Mouse (Mus musculus) mesoderm, embryonic 11.5 days (tissue): ENCODE results near the gene Plbd2.

ENCODE experiments used
- DNase-seq: peaks from one replicate; pipeline ENCODE4 v3.0.0-alpha.2; 2012; ENCODE audit warnings: low read depth, low spot score

Gene Plbd2

DNA sequence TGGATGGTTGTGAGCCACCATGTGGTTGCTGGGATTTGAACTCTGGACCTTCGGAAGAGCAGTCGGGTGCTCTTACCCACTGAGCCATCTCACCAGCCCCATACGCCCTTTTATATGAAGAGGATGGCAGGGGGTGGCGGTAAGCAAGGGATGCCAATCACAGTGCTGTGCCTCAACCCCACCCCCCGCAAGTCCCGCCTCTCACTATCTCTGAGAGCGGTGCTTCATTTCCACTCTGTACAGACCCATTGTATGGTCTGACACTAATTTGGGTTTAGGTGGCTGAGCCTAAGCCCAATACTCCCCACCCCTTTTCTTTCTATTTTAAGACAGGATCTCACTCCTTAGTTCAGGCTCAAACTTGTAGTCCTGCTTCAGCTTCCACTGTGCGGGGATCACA is 27.6 kb downstream of the Plbd2 start:
- no peak for DNase-seq

DNA sequence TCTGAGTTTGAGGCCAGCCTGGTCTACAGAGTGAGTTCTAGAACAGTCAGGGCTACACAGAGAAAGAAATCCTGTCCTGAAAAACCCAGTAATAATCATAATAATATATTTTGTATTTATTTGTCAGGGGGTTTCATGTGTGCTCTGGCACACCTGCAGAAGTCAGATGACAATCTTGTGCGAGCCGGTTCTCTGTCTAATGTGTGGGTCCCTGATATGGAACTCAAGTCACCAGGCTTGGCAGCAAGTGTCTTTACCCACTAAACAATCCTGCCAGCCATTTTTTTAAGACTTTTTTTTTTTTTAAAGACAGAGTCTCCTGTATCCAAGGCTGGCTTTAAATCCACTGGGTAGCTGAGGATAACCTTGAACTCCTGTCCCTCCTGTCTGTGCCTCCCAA is 30.1 kb downstream of the Plbd2 start:
- DNase-seq = no peak

DNA sequence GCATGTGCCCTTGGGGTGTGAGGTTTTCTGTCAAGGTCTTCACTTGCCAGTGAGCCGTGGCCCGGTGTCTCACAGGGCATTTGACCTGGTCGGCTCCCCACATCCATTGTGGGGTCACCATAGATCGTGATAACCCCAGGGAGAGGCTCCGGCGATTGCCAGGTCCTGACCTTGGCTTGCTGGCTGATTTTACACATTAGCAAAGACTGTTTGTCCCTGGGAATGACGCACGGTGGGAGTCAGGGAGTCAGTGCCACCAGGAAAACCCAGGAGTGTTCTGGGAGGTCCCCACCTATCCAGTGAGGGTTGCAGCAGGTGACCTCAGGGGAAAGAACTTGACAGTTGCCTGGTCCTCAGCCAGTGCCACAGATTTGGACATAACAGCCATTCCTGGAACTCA is 30.7 kb downstream of the Plbd2 start, which contains the start of gene Sdsl:
TSS of gene Sdsl (minus strand) at position 41 of the 400 bp plus-strand sequence.
- DNase-seq = no peak

DNA sequence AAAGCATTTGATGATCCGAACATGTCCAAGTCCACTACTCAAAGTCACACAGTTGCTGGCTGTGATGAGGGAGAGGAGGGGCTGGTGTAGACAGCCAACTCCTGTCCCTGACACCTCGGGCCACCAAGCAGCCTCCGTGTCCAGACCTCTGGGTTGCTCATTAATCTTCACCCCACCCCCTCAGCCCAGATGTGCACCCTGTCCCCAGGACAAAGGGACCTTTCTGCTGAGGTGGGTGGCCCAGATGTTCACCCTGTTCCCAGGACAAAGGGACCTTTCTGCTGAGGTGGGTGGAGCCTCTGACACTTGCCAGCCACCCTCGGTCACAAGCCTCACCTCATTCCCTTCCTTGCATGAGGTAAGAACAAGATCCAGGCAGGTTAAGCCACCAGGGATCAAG is 31.9 kb downstream of the Plbd2 start:
- no peak for DNase-seq

DNA sequence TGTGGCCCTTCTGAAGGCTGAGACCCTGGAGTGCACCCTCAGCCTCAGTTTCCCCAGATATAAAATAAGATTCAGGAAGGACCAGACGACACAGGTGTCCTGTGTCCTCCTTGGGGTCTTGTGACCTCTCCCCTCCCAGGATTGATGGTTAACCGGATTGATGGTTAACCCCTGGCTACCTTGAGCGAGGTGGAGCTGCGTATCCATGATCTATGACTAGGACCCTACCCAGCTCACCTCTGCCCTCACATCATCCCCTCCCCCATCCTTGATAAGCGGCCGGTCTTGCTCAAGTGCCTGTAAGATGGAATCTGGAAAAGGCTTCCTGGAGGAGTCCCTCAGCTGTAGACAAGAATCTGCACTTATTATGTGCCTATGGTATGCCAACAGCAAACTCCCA is 34.6 kb downstream of the Plbd2 start:
- DNase-seq = no peak

DNA sequence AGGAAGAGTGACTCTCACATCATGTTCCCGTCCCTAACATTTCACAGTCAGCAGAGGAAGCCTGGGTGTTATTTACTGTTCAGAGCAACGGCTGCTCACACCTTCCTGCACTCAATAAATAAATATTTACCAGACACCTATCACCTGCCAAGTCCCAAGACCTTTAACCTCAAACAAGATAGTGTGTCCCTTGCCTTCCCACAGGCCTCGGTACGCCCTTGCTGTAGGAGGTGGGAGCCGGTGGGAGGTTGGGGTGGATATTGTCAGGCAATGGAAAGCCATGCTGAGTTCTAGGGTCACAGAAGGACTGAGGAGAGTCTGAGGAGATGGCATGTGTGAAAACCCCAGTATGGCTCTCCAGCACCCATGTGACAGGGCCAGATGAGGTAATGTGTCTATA is 35.1 kb downstream of the Plbd2 start:
- DNase-seq = no peak

DNA sequence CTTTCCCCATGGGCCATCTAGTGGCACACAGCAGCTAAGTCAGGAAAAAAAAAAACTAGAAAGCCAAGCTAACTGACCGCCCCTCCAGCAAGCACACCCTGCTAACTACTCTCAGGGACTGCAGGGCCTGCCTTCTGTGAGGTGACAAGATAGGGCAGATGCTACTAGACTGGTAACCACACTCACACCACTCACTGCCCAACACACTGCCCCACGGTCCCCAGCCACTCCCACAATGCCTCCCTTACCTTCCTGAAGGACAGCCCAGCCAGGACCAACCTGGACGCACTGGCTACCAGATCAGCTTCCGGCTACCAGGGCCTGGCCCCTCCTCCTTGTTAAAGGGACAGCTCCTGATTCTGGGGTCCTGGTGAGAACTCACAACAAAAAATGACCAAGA is 36.4 kb downstream of the Plbd2 start:
- DNase-seq = no peak

DNA sequence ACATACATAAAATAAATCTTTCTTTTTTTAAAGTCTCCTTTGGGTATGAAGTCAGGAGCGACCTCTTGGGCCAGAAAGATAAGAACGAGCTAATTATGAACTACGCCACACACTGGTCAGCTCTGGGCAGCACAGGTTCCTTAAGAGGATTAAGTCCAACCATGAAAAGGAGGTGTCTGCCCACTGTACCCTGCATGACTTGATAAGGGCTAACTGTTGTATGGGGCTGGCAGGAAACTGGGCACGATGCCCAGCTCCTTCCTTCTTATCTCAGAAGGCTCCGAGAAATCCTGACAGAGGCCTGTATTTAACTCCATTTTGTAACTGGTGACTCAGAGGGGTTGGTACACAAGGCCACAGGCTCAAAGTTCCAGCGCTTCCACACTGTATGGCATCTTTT is 37.6 kb downstream of the Plbd2 start:
- DNase-seq = no peak

DNA sequence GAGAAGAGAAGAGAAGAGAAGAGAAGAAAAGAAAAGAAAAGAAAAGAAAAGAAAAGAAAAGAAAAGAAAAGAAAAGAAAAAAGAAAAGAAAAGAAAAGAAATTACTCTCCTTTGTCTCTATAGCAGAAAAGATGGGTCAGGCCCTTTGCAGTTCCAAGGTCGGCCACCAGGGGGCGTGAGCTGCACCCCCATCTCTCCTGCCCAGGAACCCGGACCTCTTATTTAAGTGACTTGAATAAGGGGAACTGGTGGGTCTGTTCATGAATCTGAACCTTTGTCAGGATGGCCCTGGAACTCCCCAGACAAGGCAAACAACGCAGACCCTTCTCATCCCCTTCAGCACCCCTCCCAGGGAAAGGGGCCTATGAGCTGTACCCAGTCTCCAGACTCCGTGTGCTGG is 38.4 kb downstream of the Plbd2 start:
- DNase-seq = no peak

DNA sequence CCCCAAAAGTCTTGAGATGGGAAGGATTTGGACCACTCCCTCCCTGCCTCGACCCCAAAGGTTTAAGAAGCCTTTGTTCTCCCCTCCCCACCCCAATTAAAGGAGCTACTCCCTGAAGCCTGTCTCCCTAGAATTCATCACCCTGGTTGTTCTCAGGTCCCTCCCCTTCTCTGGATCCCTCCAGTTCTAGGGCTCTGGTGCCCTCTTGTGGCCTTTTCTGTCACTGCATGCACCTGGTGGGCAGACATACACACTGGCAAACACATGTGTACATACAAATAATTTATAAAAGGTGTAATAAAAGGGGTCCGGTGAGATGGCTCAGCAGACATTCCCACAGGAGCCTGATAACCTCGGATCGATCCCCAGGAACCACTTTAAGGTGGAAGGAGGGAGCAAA is 39.1 kb downstream of the Plbd2 start:
- peak; percentile 35 for DNase-seq

DNA sequence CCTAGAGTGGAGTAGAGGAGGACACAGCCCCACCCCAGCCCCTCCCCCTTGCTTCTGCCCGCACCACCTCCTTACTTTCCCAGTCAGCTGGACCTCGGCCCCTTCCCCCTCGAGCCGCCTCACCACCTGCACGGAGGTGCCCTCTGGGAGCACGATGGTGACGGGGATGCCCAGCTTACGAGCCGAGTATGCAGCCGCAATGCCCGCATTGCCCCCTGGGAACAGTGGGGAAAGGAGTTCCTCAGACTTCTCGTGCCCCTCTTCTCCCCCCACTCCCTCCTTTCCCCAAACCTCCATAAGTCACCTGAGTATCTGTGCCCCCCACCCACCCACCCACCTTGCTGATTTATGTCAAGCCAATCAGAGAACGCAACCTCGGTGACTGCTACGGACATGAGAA is 41.5 kb downstream of the Plbd2 start:
- DNase-seq = no peak

DNA sequence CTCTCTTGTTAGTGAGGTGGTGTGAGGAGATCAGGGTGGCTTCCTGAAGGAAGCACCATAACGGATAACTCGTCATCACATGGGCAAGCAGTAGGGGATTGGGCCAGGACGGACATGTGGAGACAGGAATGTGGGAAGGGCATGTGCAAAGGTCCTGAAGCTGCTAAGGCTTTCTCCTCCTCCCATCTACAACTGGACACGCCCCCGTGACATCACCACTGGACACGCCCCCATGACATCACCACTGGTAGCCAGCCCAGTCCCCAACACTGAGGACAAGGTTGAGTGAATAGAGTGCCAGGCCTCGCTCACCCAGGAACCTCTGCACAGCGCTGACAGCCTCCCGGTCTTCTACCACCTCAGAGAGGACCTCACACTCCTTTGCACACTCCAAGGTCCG is 44.3 kb downstream of the Plbd2 start:
- no peak for DNase-seq

DNA sequence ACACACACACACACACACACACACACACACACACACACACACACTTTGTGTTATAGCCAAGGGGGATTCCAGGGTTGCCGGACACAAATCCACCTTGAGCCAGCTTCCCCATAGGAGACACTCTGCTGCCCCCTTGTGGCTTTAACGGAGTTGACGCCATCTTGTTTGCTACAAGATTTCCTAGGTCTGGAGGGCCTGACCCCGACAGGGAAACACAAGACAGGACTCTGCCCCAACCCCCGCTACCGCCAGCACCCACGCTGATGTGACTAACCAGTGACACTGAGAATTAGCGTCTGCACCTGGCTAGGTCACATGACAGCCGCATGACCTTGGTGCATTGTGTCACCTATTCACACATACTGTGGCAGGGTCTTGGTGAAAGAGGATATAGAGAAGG is 45.8 kb downstream of the Plbd2 start:
- DNase-seq = peak; percentile 90

DNA sequence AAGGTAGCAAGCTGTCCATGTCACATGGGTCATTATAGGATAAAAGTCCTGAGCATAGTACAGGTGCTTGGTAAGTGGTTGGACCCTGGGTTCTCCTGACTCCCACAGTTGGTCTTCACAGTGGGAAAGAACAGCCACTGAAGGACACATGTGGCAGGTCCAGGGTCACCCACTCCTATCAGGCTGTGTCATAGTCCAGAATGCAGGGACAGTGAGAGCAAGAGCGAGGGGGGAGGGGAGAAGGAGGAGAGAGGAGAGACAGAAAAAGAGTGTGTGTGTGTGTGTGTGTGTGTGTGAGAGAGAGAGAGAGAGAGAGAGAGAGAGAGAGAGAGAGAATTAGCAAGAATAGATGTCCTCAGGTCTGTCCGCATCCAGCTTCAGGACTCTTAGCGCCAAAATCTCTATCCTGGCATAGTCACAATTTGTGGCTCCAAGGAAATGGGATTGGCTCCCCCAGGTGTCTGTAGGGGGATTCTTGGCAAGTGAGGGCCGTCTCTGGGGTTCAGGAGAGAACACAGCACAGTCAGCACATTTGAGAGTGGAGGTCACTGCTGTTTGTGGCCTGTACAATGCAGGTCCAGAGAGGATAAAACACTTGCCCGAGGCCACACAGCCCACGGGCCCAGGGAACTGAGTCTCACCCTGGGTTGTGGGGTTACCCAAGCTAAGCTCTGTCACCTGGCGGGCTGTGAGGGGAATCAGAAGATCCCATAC is 46.4 kb downstream of the Plbd2 start:
- DNase-seq = no peak

DNA sequence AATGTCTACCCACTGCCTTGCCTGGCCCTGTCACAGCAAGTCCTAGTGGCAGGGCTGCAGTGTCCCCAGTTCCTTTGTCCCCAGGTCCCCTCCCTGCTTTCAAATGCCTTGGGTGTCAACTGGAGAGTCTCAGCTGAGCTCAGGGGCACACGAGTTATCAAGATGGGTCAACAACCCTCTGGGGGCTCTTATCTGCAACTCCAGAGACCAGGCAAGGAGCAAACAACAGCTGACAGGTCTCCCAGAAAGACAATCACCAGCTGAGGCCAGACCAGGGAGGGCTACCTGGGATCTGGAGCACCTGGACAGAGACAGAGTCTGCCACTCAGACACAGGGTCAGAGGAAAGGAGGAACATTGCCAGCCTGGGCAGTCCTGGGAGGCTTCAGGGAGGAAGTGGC is 47.2 kb downstream of the Plbd2 start:
- DNase-seq = no peak

DNA sequence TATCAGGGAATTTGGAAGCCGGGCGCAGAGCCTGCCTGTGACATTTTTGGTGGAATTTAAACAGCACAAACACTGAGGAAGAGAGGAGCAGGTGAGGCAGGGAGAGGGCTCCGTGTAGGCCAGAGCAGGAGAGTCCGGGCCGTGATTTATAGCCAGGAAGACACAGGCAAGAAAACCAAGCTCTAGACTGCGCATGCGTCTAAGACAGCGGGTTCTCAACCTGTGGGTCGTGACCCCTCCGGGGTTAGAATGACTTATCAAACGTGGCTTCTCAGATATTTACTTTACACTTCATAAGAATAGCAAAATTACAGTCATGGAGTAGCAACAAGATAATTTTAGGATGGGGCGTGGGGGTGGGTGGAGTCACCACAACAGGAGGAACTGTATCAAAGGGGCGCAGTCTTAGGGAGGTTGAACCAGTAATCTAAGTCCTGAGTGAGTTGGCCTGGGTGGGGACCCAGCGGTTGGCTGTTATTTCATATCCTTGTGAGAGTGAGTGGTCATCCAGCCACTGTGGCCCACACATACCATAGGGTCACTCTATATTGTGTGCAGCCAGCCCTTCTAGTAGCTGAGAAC is 48.6 kb downstream of the Plbd2 start:
- DNase-seq = no peak

DNA sequence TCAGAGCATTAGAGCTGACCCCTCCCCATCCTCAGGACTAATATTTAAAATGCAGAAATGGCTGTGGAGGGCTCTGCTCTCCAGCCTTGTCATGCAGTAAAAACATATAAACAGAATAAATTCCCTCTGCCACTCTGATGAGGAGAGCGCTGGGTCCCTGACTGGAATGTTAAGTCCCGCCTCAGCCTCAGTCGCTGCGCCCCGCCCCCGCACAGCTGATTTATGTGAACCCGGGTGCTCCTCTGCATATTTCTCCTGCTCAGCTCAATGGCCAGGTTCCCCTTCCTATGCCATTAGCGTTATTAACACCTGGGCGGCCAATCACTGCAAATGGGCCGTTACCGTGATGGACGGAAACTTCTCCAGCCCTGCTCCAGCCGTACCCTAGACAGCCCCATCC is 56.1 kb downstream of the Plbd2 start:
- no peak for DNase-seq

DNA sequence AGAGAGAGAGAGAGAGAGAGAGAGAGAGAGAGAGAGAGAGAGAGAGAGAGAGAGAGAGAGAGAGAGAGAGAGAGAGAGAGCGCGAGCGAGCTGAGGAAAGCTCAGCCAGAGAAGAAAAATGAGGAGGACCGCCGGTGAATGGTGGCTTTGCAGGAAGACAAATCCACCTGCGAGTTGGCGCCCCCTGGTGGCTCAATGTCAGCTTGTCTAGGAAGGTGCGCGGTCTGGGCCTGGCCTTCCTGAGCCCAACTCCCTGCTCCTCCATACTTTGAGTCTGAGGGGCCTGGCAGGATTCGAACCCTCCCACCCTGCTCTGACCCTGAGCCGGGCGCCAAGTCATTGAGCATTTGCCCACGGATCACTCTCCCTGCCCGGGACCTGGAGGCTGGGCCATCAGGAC is 62.7 kb downstream of the Plbd2 start:
- peak; percentile 93 for DNase-seq

DNA sequence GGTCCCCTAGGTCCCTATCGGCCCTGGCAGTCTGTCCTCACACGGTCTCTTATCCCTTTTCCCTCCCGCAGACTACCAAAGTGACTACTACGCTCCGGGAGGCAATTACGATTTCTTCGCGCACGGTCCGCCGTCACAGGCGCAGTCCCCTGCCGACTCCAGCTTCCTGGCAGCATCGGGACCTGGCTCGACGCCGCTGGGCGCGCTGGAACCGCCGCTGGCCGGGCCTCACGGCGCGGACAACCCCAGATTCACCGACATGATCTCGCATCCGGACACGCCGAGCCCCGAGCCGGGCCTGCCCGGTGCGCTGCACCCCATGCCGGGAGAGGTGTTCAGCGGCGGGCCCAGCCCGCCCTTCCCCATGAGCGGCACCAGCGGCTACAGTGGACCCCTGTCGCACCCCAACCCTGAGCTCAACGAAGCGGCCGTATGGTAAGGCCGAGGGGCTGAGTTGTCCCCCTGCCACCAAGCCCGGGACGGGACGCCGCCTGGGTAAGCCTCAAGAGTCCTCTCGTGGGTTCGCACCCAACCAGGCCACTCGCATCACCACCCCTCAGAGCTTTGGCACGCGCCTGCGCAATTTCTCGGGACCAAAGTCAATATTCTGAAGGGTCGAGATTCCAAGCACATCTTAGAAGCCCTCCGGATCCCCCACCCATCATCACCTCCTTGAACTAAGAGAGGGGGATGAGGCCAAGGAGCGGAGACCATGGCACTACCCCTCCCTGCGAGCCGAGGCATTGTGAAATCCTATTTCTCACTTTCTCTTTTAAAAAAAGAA is 63.3 kb downstream of the Plbd2 start:
- no peak for DNase-seq

DNA sequence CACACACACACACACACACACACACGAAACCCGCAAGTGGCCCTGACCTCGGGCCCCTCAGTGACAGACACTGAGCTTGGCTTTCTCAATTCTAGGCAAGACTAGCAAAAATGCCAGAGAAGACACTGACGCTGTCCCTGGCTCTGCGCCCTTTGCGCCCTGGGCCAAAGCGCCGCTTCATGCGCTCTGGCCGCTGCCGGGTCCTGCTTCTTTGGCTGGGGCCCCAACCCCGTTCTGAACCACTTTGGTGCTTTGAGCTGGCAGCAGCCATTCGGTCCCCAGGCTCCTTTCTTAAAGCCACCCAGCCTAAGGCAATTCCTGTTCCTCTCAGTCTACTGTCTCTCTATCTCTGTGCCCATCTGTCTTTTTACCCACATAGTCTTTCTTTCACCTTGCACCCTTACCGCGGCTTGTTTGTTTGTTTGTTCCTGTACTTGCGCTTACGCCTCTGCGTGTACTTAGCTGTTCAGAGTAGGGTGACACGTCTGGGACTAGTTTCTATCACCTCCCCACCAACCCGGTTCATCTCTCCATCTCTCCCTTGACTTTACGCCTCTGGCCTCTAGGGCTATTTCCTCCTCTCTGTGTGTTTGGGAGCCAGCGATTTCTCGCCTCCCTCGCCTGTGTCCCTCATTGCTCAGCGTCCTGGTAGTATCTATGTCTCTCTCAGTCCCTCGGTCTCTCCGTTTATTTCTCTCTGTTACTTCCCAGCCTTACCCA is 64.3 kb downstream of the Plbd2 start:
- no peak for DNase-seq

DNA sequence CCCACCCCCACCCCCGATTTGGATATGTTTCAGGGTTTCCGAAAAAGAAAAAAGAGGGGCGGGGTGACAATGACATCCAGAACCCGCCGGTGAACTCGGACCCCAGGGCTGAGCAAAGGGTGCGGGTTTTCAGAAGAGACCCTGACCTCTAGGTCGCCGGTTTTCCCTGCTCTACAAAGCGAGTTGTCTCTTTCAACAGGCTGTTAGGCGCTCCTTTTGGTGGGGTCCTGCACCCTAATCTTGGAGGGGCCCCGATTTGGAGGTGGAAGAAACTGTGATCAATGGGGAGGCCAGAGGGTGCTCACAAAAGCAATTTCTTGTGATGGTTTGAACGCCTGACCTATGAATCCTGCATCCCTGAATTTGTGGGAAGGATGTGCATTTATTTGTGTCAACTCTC is 65.0 kb downstream of the Plbd2 start:
- no peak for DNase-seq

DNA sequence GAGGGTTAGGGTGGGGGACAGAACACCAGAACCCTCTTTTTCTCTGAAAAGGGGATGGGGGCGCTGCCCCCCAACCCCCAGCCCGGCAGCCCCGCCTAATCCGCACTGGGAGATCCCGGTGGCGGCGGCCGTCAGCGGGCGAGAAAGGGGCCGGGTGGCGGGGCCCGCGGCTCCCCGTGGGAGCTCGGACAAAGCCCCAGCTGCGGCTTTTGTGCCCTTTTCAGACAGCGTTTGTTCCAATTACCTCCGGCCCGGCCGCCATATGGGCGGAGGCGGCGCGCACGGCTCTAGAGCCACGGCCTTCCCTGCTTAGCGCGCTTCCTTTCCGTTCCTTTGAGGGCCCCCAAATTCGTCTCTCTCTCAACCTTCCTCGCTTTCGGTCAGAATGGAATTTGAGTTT is 65.4 kb downstream of the Plbd2 start:
- DNase-seq = no peak
